Mouse (Mus musculus) kidney, adult 10 weeks (tissue): ENCODE measurements around the gene Tas2r115. TPM values are rescaled to one million over a fixed set of nuclear protein-coding genes. Genes with fewer than 3 reads are reported as not detected.

Experiments used
- polyA plus RNA-seq: library from polyadenylated mRNA; stranded (reverse); fragments of 350-450 nt; fragmentation: Illumina TruSeq; extraction: RNeasy Lipid Tissue Mini Kit (QIAGEN cat#74804); gene quantifications from one replicate; pipeline ENCODE4 v1.2.3, GENCODE M21; 2014; ENCODE audit warnings: low read depth, low replicate concordance

Gene Tas2r115
- not detected for polyA plus RNA-seq

DNA sequence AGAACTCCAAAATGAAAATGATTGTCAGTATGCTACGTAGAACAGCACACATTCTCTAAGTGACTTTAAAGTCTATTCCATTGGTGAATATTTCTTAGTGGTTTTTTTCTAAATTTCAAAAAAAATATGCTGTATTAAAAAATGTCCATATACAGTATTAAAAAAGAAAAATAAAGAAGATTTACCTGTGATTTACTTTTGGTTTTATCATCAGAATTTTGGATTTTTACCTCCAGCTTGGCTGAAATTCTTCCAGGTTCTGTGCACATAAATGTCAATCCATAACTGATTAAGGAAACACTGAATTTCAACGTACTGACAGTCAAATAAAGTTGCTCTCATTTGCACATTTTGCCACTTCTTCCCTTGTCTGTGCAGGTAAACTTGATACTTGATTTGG, at the start of gene Tas2r115:
Tas2r115 (minus strand) TSS at position 101 of the 400 bp plus-strand sequence.

DNA sequence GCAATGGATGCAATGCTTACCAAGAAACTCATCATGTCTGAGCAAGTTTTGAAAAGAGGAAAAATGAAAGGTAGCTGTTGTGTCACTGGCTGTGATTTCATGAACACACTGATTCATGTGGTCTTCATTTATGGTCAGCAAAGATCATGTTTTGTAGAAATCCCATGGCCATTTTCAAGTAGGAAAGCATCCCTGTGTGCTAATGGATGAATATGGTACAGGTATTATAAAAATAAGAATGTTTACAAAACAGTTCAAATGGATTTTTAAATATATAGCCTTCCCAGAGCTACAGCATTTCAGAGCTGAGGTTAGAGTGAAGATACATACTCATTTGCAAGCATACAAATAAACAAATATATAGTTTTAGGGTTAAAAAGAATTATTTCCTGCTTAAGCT, 40.2 kb upstream of the Tas2r115 start, which contains the start of gene Tas2r136:
Tas2r136 (minus strand) TSS at position 101 of the 400 bp plus-strand sequence.

DNA sequence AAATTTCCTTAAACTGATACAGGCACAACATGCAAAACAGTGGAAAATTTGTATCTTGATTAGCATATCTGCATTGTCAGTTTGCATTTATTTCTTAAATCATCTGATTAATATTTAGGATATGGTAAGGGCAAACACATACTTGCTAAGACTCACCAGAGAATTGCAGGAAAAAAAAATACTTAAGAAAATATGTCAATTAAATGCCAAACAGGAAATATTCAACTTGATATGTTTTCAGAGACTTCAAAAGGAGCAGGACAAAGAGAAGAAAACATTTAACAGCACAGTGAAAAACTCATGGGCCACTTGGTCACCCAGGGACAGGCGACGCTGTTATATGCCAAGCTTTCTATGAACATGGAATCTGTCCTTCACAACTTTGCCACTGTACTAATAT, 24.0 kb upstream of the Tas2r115 start, which contains the start of gene Tas2r102:
Tas2r102 (plus strand) TSS at position 301 of the 400 bp plus-strand sequence.

DNA sequence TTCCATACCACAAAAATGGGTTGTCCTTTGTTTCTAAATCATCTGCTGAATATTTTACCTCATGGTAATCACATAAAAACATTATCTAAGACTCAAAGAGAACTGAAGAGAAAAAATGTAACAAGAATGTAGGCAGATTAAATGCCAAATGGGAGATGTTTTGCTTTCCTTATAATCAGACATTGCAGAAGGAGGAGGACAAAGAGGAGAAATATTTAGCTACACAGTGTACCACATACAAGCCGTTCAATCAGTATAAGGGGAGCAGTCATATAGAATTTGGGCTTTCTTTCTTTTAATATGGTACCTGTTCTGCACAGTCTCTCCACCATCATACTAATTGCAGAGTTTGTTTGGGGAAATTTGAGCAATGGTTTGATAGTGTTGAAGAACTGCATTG, 16.6 kb upstream of the Tas2r115 start, which contains the start of gene Tas2r124:
Tas2r124 (plus strand) TSS at position 301 of the 400 bp plus-strand sequence.

DNA sequence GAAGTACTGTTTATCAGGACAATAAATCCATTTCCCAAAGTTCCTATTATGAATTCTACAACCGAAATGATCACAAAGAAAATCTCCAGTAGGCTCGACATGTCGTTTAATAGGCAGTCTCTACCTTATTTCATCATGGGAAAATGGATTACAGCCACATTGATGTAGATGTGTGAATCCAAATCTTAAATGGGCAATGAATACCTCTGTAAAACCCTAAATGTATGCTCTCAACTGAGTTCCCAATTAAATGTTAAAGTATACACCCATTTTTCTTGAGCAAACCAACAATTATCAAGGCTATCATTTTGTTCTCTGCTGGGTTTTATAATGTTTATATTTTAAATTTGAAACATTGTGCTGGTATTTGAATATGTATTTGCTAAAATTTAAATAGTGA, 26.0 kb downstream of the Tas2r115 start, which contains the start of gene Tas2r122:
Tas2r122 (minus strand) TSS at position 101 of the 400 bp plus-strand sequence.

DNA sequence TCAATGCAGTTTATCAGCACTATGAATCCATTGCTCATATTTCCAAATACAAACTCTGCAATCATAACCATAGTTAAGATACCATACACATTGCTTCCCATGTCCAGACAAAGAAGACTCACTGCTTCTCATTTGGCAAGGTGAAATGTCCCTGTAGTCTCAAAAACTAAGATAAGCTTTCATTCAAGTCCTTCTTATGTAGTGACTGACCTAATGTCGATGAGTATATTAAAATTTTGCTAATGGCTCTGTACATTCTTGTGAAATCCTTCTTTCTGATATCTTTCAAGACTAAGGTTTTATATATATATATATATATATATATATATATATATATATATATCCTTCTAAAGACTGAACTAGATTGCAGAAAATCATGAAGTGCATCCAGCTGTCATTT, 36.9 kb downstream of the Tas2r115 start, which contains the start of gene Tas2r121:
Tas2r121 (minus strand) TSS at position 101 of the 400 bp plus-strand sequence.

Other genes with a start within 250 kb of the Tas2r115 start
- not detected for gene Prh1, start 168.2 kb downstream of the Tas2r115 start, polyA plus RNA-seq
- gene Prp2, start 142.1 kb downstream of the Tas2r115 start, polyA plus RNA-seq = not detected
- gene A630073D07Rik, start 86.5 kb downstream of the Tas2r115 start, polyA plus RNA-seq = not detected
- not detected for gene Tas2r120, start 81.1 kb downstream of the Tas2r115 start, polyA plus RNA-seq
- not detected for gene Tas2r121, start 37.0 kb downstream of the Tas2r115 start, polyA plus RNA-seq
- not detected for gene Tas2r122, start 26.1 kb downstream of the Tas2r115 start, polyA plus RNA-seq
- not detected for gene Tas2r124, start 16.7 kb upstream of the Tas2r115 start, polyA plus RNA-seq
- gene Tas2r102, start 24.1 kb upstream of the Tas2r115 start, polyA plus RNA-seq = not detected
- gene Tas2r136, start 40.1 kb upstream of the Tas2r115 start, polyA plus RNA-seq = not detected
- not detected for gene Tas2r117, start 64.8 kb upstream of the Tas2r115 start, polyA plus RNA-seq
- not detected for gene Tas2r123, start 109.1 kb upstream of the Tas2r115 start, polyA plus RNA-seq
- not detected for gene Tas2r116, start 117.4 kb upstream of the Tas2r115 start, polyA plus RNA-seq
- not detected for gene Tas2r110, start 130.0 kb upstream of the Tas2r115 start, polyA plus RNA-seq
- gene Tas2r113, start 155.0 kb upstream of the Tas2r115 start, polyA plus RNA-seq = not detected
- not detected for gene Tas2r125, start 171.6 kb upstream of the Tas2r115 start, polyA plus RNA-seq
- not detected for gene Tas2r129, start 213.1 kb upstream of the Tas2r115 start, polyA plus RNA-seq
- not detected for gene Tas2r131, start 219.9 kb upstream of the Tas2r115 start, polyA plus RNA-seq
- gene Tas2r109, start 242.9 kb upstream of the Tas2r115 start, polyA plus RNA-seq = not detected